Mouse (Mus musculus): ENCODE measurements at regions not wholly inside any gene's neighbourhood (a gene's known extent, or its start where the extent isn't known, plus 50 kb on each side); places are given as distances from the start of the nearest gene placed in this dataset.

- H3K4me3 ChIP-seq (ENCODE audit: control insufficient read depth, low read depth, low read length) = no peak overlapping the region
- H3K27me3 ChIP-seq (ENCODE audit: control insufficient read depth, insufficient read depth, low read length) = no peaks in the 10 kb centered on the region
- TF ChIP-seq POLR2A (IDR thresholded peaks at IDR 0.05; ENCODE audit: control insufficient read depth, low read depth, low read length) (no peak), CTCF (IDR thresholded peaks at IDR 0.05; ENCODE audit: control insufficient read depth, insufficient read depth, insufficient replicate concordance, low read depth, low read length) (no peak)
- no peaks in the 10 kb centered on the region for H3K36me3 ChIP-seq (ENCODE audit: control insufficient read depth, insufficient read depth, low read length)
- no peak overlapping the region for H3K27ac ChIP-seq (ENCODE audit: control insufficient read depth, insufficient read depth, low read depth, low read length)
- H3K4me1 ChIP-seq (ENCODE audit: control insufficient read depth, insufficient read depth, low read length) = no peaks in the 10 kb centered on the region
Measured at GRCm38 (mm10) chr2:137564064-137564624, 447.7 kb upstream of the Jag1 start.

- Histone ChIP-seq H3K4me1 (ENCODE audit: control insufficient read depth, insufficient read depth, low read length) (no peaks in the 10 kb centered on the region), H3K4me3 (ENCODE audit: control insufficient read depth, low read depth, low read length) (no peak overlapping the region), H3K36me3 (ENCODE audit: control insufficient read depth, insufficient read depth, low read length) (no peaks in the 10 kb centered on the region), H3K27me3 (ENCODE audit: control insufficient read depth, insufficient read depth, low read length) (no peaks in the 10 kb centered on the region), H3K27ac (ENCODE audit: control insufficient read depth, insufficient read depth, low read depth, low read length) (no peak overlapping the region)
- TF ChIP-seq CTCF (IDR thresholded peaks at IDR 0.05; ENCODE audit: control insufficient read depth, insufficient read depth, insufficient replicate concordance, low read depth, low read length) (no peak), POLR2A (IDR thresholded peaks at IDR 0.05; ENCODE audit: control insufficient read depth, low read depth, low read length) (no peak)
Measured at GRCm38 (mm10) chr2:137560366-137560765, 443.9 kb upstream of the Jag1 start.

GRCm38 (mm10) chr2:137553871-137554270 lies 437.4 kb upstream of the Jag1 start:
- TF ChIP-seq CTCF (IDR thresholded peaks at IDR 0.05; ENCODE audit: control insufficient read depth, insufficient read depth, insufficient replicate concordance, low read depth, low read length) = no peak
- no peak for TF ChIP-seq POLR2A (IDR thresholded peaks at IDR 0.05; ENCODE audit: control insufficient read depth, low read depth, low read length)

GRCm38 (mm10) chr2:137536581-137536980 lies 420.1 kb upstream of the Jag1 start:
- H3K36me3 ChIP-seq (ENCODE audit: control insufficient read depth, insufficient read depth, low read length) = no peaks in the 10 kb centered on the region
- TF ChIP-seq CTCF (IDR thresholded peaks at IDR 0.05; ENCODE audit: control insufficient read depth, insufficient read depth, insufficient replicate concordance, low read depth, low read length) (no peak), POLR2A (IDR thresholded peaks at IDR 0.05; ENCODE audit: control insufficient read depth, low read depth, low read length) (no peak)
- no peaks in the 10 kb centered on the region for H3K4me1 ChIP-seq (ENCODE audit: control insufficient read depth, insufficient read depth, low read length)
- H3K27me3 ChIP-seq (ENCODE audit: control insufficient read depth, insufficient read depth, low read length) = no peaks in the 10 kb centered on the region
- no peak overlapping the region for H3K4me3 ChIP-seq (ENCODE audit: control insufficient read depth, low read depth, low read length)
- H3K27ac ChIP-seq (ENCODE audit: control insufficient read depth, insufficient read depth, low read depth, low read length) = no peak overlapping the region

More at GRCm38 (mm10) chr2:137553871-137554270, 437.4 kb upstream of the Jag1 start:
- Histone ChIP-seq H3K36me3 (ENCODE audit: control insufficient read depth, insufficient read depth, low read length) (no peaks in the 10 kb centered on the region), H3K27ac (ENCODE audit: control insufficient read depth, insufficient read depth, low read depth, low read length) (no peak overlapping the region), H3K4me1 (ENCODE audit: control insufficient read depth, insufficient read depth, low read length) (no peaks in the 10 kb centered on the region), H3K27me3 (ENCODE audit: control insufficient read depth, insufficient read depth, low read length) (no peaks in the 10 kb centered on the region), H3K4me3 (ENCODE audit: control insufficient read depth, low read depth, low read length) (no peak overlapping the region)

- H3K36me3 ChIP-seq (ENCODE audit: control insufficient read depth, insufficient read depth, low read length) = no peaks in the 10 kb centered on the region
- H3K27me3 ChIP-seq (ENCODE audit: control insufficient read depth, insufficient read depth, low read length) = no peaks in the 10 kb centered on the region
- TF ChIP-seq CTCF (IDR thresholded peaks at IDR 0.05; ENCODE audit: control insufficient read depth, insufficient read depth, insufficient replicate concordance, low read depth, low read length) (no peak), POLR2A (IDR thresholded peaks at IDR 0.05; ENCODE audit: control insufficient read depth, low read depth, low read length) (no peak)
Measured at GRCm38 (mm10) chr2:137516271-137516670, 399.8 kb upstream of the Jag1 start.

GRCm38 (mm10) chr2:137515043-137515442 lies 398.6 kb upstream of the Jag1 start:
- H3K4me1 ChIP-seq (ENCODE audit: control insufficient read depth, insufficient read depth, low read length) = no peaks in the 10 kb centered on the region
- no peaks in the 10 kb centered on the region for H3K27me3 ChIP-seq (ENCODE audit: control insufficient read depth, insufficient read depth, low read length)
- TF ChIP-seq CTCF (IDR thresholded peaks at IDR 0.05; ENCODE audit: control insufficient read depth, insufficient read depth, insufficient replicate concordance, low read depth, low read length) = no peak
- no peak for TF ChIP-seq POLR2A (IDR thresholded peaks at IDR 0.05; ENCODE audit: control insufficient read depth, low read depth, low read length)
- no peak overlapping the region for H3K27ac ChIP-seq (ENCODE audit: control insufficient read depth, insufficient read depth, low read depth, low read length)
- H3K4me3 ChIP-seq (ENCODE audit: control insufficient read depth, low read depth, low read length) = no peak overlapping the region
- H3K36me3 ChIP-seq (ENCODE audit: control insufficient read depth, insufficient read depth, low read length) = no peaks in the 10 kb centered on the region

More at GRCm38 (mm10) chr2:137516271-137516670, 399.8 kb upstream of the Jag1 start:
- Histone ChIP-seq H3K4me3 (ENCODE audit: control insufficient read depth, low read depth, low read length) (no peak overlapping the region), H3K27ac (ENCODE audit: control insufficient read depth, insufficient read depth, low read depth, low read length) (no peak overlapping the region), H3K4me1 (ENCODE audit: control insufficient read depth, insufficient read depth, low read length) (no peaks in the 10 kb centered on the region)

GRCm38 (mm10) chr2:137513895-137514506 lies 397.6 kb upstream of the Jag1 start:
- Histone ChIP-seq H3K27me3 (ENCODE audit: control insufficient read depth, insufficient read depth, low read length) (no peaks in the 10 kb centered on the region), H3K4me3 (ENCODE audit: control insufficient read depth, low read depth, low read length) (no peak overlapping the region), H3K27ac (ENCODE audit: control insufficient read depth, insufficient read depth, low read depth, low read length) (no peak overlapping the region), H3K4me1 (ENCODE audit: control insufficient read depth, insufficient read depth, low read length) (no peaks in the 10 kb centered on the region), H3K36me3 (ENCODE audit: control insufficient read depth, insufficient read depth, low read length) (no peaks in the 10 kb centered on the region)
- TF ChIP-seq POLR2A (IDR thresholded peaks at IDR 0.05; ENCODE audit: control insufficient read depth, low read depth, low read length) (no peak), CTCF (IDR thresholded peaks at IDR 0.05; ENCODE audit: control insufficient read depth, insufficient read depth, insufficient replicate concordance, low read depth, low read length) (no peak)
